Mouse (Mus musculus): ENCODE measurements around the gene Hacd3. TPM values are rescaled to one million over a fixed set of nuclear protein-coding genes. Genes with fewer than 3 reads are reported as not detected.
"Not testable (repeated sequence)": the region's sequence is repeated elsewhere in the genome, so short reads cannot be mapped to it uniquely, and the experiment has no call there.

Hacd3 gene
- total RNA-seq, 2 experiments from 2014 or later, result 165 to 172 TPM

GRCm38 (mm10) chr9:65016978-65017827 is 4.3 kb downstream of the Hacd3 start:
- no peak for DNase-seq

- DNase-seq, result no peak
These were observed 5.1 kb downstream of the Hacd3 start for GRCm38 (mm10) chr9:65016241-65016977.

- DNase-seq, result no peak
These were observed 5.9 kb downstream of the Hacd3 start for GRCm38 (mm10) chr9:65015461-65016222.

- DNase-seq, result no peak
These were observed 10.2 kb downstream of the Hacd3 start for GRCm38 (mm10) chr9:65011304-65011703.

GRCm38 (mm10) chr9:65010632-65011031 is 10.9 kb downstream of the Hacd3 start:
- no peak for DNase-seq

GRCm38 (mm10) chr9:65005737-65006136 is 15.8 kb downstream of the Hacd3 start:
- no peak for DNase-seq

- DNase-seq, result no peak
These were observed 20.0 kb downstream of the Hacd3 start for GRCm38 (mm10) chr9:65001481-65001880.

- DNase-seq, result not testable (repeated sequence)
These were observed 26.0 kb downstream of the Hacd3 start for GRCm38 (mm10) chr9:64995464-64995863.

GRCm38 (mm10) chr9:64990291-64990690 is 31.2 kb downstream of the Hacd3 start:
- no peak for DNase-seq

GRCm38 (mm10) chr9:64988443-64988842 is 33.0 kb downstream of the Hacd3 start:
- no peak for DNase-seq

GRCm38 (mm10) chr9:64987651-64988050 is 33.8 kb downstream of the Hacd3 start:
- no peak for DNase-seq

- no peak for DNase-seq
These were observed 35.7 kb downstream of the Hacd3 start for GRCm38 (mm10) chr9:64985807-64986206.

GRCm38 (mm10) chr9:64985037-64985794 is 36.3 kb downstream of the Hacd3 start:
- peak in 1 of 2 experiments; percentile 17 for DNase-seq

- no peak for DNase-seq
These were observed 39.6 kb downstream of the Hacd3 start for GRCm38 (mm10) chr9:64981904-64982303.

GRCm38 (mm10) chr9:64980548-64980947 is 40.9 kb downstream of the Hacd3 start:
- no peak for DNase-seq

GRCm38 (mm10) chr9:64960978-64961320 is 60.5 kb downstream of the Hacd3 start:
- DNase-seq, result no peak

- peak; percentile 95 for DNase-seq
These were observed 61.1 kb downstream of the Hacd3 start, which contains the start of gene Ints14 for GRCm38 (mm10) chr9:64960117-64960977. TSS of gene Ints14 (plus strand) at chr9:64960905.

- DNase-seq, result no peak
These were observed 64.2 kb downstream of the Hacd3 start for GRCm38 (mm10) chr9:64957276-64957675.

GRCm38 (mm10) chr9:64956337-64956736 is 65.2 kb downstream of the Hacd3 start:
- DNase-seq, result no peak

- no peak for DNase-seq
These were observed 68.3 kb downstream of the Hacd3 start for GRCm38 (mm10) chr9:64953190-64953589.

GRCm38 (mm10) chr9:64952055-64952454 is 69.4 kb downstream of the Hacd3 start:
- no peak for DNase-seq
